Mouse (Mus musculus): ENCODE results near the gene Lrrc63.
"Not testable (repeated sequence)": the region's sequence is repeated elsewhere in the genome, so short reads cannot be mapped to it uniquely, and the experiment has no call there.

Lrrc63 gene

DNA sequence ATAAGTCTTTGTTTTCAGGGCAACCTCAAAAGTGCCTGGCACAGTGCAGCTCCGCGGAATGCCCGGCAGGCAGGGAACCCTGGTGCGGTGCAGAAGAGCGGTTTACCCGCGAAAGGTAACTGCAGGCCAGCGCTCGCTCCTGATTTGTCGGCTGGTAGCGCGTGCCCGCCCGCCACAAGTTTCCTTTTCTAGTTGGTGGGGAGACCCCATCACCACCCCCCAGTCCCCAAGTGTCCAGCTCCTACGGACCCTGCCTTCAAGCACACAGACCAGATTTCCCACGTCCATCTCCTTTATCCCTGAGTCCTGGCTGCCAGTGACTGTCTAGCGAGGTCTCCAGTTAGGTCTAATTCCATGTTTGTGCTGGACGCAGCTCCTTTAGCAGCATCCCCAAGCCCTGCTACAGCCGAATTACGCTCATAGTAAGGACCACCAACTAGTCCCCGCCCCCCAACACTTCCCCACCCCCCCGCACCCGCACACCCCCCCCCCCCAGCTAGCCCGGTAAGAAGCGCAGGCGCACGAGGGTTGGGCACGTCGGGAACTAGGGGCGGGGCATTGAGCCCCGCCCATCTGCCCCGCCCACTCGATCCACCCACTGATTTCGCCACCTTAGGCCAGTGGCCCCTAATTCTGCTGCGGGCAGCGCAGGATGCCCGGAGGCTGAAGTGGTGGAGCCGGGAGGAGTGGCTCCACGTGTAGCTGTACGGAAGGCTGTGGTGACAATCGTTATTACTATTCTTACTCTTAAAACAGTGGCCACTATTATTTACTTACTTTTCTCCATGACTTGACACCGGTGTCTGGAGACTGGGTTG, at the start of gene Lrrc63, which contains the start of gene Lcp1:
Lrrc63 (minus strand) TSS at position 381 of the 818 bp plus-strand sequence.
Lcp1 (plus strand) TSS at position 601 of the 818 bp plus-strand sequence.
- CTCF ChIA-PET: interaction anchor here (0.6 kb wide), 2 partner anchors 49 to 146 kb away, joined by 3 to 10 read pairs; no protein-coding TSS in a partner anchor

DNA sequence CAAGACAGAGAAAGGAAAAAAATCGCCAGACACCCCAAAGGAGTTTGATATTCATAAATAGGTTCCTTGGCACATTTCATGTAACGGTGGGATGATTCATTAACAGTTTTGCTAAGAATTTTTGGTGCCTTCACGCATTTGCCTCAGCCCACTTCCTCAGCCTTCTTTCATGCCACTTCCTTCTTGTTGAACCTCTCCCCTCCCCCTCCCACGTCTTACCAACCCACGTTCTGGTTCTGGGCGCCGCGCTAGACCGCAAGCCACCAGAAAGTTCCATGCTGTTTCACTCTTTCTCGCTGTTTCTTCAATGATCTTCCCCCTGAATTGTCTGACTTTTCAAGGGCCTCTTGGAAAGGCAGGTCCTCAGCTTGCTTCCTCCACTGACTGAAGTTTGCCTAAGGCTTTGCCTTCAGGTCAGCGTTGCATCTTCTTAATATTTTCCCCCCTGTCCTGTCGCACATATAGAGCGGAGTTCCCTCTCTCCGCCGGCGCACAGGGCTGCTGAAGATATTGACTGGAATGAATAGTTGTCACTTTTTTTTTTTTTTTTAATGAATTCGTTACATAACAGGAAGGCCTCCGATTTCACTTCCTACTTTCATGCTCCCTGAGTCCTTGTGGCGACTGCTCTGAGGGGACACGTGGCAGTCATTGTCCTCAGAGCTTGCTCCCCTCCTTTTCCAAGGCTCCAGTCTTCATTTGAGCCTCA, 48.7 kb upstream of the Lrrc63 start:
- CTCF ChIA-PET: interaction anchor here (0.6 to 1.1 kb wide), 12 partner anchors 8 to 241 kb away, joined by 3 to 10 read pairs (median 6); partner anchors contain the start of gene Rubcnl

DNA sequence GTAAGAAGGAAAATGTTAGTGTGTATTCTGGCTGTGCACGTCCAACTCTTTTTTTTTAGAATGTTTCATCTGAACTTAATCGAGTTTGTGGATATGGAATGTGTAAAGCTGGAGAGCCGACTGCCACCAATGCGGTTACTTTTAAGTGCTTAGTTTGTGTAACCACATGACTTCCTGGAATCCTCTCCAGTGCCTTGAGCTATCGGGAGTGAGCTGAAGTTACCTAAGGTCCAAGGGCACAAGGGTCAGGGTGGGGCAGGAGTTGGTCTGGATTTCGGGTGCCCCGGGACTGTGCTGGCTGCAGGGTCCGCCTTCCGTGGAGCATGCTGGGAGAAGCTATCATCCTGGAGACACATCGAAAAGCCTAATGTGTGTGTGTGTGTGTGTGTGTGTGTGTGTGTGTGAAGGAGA, 48.1 kb upstream of the Lrrc63 start:
- CTCF ChIA-PET: interaction anchor here (0.6 to 1.1 kb wide), 3 partner anchors 8 to 70 kb away, joined by 3 to 7 read pairs (median 3); no protein-coding TSS in a partner anchor

DNA sequence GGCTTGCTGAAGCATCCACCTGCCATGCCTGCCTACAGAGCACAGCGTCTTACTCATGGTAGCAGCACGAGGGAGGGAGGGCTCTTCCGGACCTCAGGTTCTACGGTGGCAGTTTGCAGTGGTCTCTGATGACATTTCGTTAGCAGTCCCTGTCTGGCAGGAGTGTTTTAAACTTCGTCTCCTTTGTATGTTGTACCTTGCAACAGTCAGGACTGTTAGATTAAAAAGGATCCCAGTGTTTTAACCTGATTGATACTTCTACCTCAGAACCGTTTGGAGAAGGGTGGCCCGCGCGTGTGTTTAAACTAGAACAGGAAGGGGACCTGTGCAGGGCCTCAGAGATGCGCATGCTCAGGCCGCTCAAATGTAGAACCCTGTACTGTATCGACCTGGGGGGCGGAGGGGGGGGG, 47.7 kb upstream of the Lrrc63 start:
- CTCF ChIA-PET: interaction anchor here (0.7 to 1.1 kb wide), 3 partner anchors 9 to 70 kb away, joined by 3 to 7 read pairs (median 3); no protein-coding TSS in a partner anchor

DNA sequence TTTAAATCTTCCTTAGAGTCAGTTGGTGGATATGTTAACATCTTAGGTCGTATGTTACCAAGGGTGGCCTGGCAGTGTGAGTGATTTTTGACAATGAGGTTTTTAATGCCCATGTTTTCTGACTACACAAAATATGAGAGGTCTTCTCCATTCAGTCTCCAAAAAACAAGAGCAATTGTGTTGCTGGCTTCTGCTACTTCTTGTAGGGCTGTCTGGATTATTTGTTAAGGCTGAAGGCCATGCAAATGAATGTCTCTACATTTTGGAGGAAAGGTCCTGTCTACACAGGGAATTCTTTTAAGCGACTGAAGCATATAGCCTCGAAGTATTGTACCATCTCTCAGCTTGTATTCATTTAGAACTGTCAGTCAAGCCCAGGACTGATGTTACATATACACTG, 46.7 kb upstream of the Lrrc63 start:
- CTCF ChIA-PET: interaction anchor here (0.7 kb wide), 1 partner anchor 12 kb away, joined by 3 read pairs; no protein-coding TSS in a partner anchor

DNA sequence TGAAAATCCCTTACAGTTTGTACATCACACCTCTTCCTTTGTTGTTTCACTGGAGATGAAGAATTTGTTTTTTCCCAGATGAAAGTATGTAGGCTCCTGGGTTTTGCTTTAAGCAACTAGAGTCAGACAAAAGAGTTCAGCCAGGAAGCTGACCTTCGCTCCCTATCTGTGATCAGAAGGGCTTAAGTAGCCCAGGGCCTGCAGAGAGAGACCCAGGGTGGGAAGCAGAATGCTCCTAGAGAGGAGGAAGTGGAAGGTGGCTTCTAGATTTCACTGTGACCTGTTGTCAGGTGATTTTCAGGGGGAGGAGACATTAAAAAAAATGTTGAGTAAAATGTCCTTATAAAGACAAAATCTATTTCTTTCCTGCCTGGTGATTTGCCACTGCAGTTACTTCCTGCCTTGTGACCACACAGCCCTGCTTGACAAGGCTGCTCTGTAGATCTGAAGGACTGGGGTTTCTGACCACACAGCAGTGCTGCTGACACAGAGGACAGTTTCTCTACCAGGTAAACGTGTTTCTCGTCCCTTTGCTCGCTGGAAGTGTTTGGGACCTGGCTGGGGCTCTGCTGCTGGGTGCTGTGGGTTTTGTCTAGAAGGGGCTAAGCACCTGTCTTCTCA, 45.9 kb upstream of the Lrrc63 start:
- CTCF ChIA-PET: no interaction called here

DNA sequence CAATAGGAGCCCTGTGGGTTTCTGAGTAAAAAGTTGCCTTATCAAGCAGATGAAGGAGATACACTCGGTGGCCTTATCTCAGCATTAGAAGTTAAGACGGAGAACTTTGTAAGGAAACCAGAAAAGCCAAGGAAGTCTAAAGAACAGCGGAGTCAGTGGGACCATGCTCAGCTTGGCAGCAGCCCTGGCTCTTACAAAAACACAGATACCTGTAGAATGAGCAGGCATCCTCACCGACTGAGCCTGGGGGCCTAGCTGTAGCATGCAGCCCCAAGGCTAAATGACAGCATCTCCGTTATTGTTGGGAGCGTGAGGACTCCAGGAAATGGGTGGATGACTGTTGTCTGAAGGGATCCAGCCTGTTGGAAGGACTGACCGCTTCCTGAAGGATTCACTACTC, 45.1 kb upstream of the Lrrc63 start:
- CTCF ChIA-PET: no interaction called here

DNA sequence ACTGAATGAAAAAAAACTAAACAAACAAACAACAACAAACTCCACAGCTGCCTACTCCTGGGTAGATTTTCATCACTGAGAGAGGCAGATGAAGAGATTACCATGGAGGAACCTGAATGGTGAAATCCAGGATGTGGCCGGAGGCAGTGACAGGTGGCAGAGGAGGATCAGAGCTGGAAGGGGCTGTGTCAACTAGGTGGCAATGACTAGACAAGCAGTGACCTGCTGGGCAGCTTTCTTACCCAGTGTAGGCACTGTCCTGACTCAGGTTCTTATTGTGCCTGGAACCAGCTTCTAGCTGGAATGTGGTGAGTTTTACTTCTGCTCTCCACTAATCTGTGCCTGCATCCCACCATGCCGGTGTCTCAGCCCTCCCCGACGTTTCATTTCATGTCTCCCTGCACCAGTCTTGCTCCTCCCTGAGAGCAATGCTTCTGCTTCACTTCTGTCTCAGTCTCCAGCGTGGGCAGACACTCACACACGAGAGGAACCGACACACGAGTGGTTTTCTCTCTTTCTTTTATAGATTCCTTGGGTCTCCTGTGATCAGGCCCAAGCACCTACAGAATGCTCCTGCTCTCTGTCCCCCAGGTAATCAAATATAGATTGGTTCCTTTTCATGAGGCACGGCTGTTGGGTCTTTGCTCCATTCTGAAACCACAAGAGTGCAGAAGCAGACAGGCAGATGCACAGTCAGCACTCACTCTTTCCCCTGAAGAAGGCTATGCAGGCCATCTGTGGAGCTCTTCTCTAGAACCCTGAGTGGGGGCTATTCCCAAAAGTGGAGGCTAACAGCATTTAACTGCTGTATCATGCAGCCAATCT, 44.3 kb upstream of the Lrrc63 start:
- CTCF ChIA-PET: no interaction called here

DNA sequence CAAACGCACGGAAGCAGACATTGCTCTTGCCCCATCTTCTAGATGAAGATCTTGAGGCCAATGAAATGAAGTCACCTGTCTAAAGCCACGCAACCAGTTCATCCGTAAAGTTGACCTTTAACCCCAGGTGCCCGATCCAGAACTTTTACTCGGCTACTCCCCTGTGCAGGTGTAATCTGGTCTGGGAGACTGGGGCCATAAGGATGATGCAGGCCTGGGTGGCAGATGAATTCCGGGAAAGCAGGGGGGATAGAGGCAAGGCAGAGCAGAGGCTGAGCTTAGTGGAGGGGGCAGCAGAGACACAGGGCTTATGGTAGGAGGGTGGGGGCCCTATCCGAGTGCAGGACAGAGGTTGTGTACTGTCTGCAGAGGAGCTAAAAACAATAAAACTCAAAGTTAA, 43.6 kb upstream of the Lrrc63 start:
- CTCF ChIA-PET: no interaction called here

DNA sequence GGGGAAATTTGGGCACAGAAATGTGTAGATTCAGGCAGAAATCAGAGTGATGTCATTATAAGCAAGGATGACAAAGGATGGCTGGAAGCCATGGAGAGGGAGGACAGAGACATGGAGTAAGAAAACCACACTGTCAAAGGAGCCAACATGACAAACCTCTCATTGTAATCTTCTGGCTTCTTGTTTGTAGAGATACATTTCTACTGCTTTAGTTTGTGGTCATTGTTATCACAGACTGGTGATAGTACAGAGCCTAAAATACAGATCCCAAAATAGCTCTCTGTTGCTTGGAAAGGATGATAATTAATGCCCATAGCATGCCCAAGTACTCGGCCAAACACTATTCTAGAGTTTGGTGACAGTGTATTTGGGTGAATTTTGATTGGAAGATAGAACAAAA, 39.9 kb upstream of the Lrrc63 start:
- CTCF ChIA-PET: interaction anchor here (1.0 kb wide), 1 partner anchor 10 kb away, joined by 3 read pairs; no protein-coding TSS in a partner anchor

DNA sequence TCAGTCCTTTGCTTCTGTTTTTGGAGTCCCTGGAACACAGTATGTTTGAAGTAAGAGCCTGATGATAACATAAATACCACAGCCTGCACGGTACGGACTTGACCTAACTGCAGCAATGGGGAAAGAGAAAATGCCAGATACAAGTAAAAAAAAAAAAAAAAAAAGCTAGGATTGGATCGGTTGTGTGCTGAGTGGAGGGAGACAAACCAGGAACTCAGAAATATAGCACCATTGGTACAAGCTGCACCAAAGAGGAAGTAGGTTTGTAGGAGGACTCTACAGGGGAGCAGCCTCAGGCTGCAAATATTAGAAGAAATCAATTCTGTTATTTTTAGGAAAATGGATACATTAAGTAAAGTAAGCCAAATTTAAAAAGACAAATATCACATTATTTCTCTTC, 37.8 kb upstream of the Lrrc63 start:
- CTCF ChIA-PET: interaction anchor here (0.6 to 0.9 kb wide), 3 partner anchors 16 to 130 kb away, joined by 3 to 4 read pairs (median 3); no protein-coding TSS in a partner anchor

DNA sequence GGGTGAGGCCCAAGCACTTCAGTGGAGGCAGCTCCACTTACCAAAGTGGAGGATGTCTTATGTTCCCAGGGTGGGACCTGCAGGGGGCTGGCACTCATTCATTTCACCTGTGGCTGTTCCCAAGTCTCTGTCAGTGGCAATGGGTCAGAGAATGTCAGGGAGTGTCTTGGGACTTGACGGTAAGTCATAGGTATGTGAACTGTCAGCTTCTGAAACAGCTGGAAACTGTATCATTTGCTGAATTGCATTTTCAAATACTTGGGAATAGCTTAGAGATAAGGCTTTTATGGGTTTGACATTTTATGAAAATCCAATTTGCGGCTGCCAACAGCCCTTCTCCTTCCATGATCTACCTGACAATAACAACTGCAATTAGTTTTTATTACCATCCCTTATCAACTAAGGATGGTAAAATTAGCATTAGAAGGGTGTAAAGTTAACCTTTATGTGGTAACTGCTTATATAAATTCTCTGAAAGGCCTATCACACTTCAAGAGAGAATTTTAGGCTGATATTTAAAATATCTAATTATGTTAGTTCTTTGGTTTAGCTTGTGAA, 35.0 kb upstream of the Lrrc63 start:
- CTCF ChIA-PET: no interaction called here

DNA sequence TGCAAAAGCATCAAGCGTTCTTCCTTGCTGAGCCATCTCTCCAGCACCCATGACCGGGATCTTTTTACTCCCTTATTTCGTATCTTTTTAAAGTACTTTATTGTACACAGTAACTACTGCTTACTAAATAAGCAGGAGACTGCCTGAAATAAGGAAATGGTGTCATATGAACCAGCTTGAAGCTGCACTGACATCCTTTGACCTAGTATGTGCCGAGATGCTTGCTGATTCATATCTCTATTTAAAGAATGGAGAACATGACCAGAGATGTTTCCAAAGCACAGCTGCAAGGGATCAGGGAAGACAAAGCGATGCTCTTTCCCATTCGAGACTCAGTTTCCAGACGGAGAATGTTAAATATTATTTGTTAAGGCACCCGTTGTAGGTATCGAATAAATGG, 33.7 kb upstream of the Lrrc63 start:
- CTCF ChIA-PET: interaction anchor here (0.5 to 0.6 kb wide), 3 partner anchors 98 to 364 kb away, joined by 3 read pairs; no protein-coding TSS in a partner anchor

DNA sequence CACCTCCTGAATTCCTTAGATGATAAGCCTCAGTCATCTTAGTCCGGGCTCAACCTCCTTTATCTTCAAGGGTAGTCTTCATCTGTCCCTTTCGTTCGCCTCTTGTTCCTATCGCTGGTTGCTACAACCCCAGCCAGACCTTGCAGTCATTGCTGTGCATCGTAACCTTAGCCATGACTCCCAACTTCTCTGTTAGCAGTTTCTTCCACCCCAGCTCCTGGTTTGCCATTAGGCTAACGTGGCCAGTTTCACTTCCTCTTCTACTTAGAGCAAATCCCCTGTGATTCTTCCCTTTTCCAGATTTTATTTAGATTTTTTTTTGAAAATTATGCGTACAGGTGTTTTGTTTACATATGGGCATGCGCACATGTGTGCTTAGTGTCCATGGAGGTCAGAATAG, 33.2 kb upstream of the Lrrc63 start:
- CTCF ChIA-PET: interaction anchor here (0.5 kb wide), 1 partner anchor 153 kb away, joined by 3 read pairs; no protein-coding TSS in a partner anchor

DNA sequence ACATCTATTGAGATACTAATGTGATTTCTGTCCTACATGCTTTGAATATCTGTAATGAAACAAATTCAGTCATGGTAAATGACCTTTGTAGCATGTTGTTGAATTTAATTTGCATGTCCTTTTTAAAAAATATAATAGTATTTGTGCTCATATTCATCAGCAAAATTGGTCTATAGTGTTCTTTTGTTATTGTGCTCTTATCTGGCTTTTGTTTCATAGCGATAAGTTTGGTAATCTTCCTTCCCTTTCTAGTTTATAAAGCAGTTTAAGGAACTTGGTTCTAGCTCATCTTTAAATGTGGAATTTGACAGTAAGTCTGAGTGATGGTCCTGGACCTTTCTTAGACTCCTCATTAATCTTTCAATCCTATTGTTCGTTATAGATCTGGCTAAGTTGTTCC, 28.7 kb upstream of the Lrrc63 start:
- CTCF ChIA-PET: no interaction called here

DNA sequence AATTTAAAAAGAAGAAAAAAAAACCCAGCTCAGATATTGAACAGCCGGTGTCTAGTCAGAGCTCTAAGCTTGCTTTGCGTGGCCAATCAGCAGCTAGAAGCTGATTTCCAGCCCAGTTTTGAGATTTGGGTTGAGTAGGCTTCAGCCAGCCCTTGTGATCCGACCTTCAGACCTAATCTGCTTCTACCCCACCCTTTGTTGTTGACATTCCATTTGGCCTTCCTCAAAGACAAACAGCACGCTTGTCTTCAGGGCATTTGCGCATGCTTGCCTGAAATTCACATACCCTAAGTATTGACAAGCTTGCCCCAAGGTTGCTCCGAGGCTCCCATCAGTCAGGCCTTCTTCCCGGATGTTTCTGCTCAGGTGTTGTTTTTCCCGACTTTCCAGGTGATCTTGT, 23.8 kb upstream of the Lrrc63 start:
- CTCF ChIA-PET: no interaction called here

DNA sequence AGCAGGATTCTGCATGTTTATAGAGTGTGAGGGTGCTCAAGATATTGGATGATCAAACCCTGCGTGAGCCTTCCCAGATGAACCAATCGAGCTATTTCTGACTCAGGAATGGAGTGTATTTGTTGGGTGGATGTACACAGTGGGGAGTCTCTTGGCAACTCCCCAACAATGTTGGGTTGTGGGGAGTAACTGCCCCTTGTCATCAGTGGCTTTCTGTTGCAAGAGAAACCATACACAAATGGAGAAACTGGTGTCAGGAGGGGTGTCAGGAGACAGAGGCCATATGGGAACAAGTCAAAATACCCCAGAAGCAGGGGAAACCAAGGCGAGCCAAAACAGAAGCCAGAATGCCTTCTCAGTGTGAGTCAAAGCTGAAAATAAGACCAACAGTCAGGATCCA, 20.5 kb upstream of the Lrrc63 start:
- CTCF ChIA-PET: no interaction called here

DNA sequence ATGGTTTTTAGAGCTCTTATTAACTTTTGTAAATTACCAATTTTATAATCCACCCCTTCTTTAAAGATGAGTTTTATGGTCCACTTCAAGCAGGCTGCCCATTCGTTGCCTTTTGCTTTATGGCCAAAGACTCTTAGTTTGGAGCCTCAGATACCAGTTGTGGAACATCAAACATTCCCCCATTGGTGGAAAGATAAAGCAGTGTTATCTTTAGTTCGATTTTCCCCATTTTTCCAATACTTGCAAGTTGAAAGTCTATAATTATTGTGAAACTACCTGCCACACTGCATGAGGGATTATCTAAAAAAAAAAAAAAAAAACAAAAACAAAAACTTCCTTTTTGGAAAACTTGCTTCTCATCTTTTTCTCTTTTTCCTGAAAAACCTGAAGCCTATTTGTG, 20.0 kb upstream of the Lrrc63 start:
- CTCF ChIA-PET: no interaction called here

DNA sequence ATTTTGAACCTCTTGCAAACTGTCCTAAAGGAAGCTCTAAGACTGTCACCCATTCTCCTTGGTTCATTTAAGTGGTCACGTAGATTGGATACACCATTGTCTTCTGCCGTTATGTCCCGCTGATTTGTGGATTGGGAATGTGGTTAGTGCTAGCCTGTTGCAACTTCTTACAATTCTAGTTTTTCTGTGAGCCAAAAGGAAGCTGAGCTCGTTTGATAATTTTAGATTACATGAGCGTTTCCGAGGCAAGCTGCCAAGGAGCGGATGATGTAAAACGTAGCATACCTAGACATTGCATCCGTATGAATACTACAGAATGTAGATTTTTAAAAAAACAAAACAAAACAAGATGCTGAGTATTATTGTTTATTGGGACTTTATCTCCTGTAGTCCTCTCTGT, 17.5 kb upstream of the Lrrc63 start:
- CTCF ChIA-PET: no interaction called here

DNA sequence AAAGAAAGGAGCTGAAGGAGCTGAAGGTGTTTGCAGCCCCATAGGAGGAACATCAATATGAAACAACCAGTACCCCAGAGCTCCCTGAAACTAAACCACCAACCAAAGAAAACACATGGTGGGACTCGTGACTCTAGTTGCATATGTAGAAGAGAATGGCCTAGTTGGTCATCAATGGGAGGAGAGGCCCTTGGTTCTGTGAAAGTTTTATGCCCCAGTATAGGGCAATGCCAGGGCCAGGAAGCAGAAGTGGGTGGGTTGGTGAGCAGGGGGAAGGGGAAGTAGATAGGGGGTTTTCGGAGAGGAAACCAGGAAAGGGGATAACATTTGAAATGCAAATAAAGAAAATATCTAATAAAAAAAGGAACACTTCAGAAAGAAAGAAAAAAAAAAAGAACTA, 17.0 kb upstream of the Lrrc63 start:
- CTCF ChIA-PET: not testable (repeated sequence)

DNA sequence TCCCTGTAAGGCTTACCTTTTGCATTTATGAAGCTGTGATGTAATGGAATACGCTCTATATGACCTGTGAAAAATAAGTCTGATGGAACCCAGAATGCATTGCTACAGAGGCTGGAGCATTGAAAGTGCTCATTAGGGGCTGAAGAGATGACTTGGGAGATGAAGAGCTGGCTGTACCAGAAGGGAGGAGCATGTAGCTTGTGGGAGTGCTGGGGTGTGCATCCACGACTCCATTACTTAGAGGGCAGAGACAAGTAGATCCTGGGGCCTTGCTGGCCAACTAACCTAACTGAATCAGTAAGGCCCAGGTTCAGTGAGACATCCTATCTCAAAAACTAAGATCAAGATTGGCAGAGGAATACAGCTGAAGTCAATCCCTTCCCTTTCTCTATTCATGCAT, 8.5 kb upstream of the Lrrc63 start:
- CTCF ChIA-PET: no interaction called here

Measured in spleen, embryonic (tissue).